Mouse (Mus musculus): ENCODE data around the gene Copz2.
"Not testable (repeated sequence)": the region's sequence is repeated elsewhere in the genome, so short reads cannot be mapped to it uniquely, and the experiment has no call there.

Gene Copz2

GRCm38 (mm10) chr11:96829403-96829812 is 20.3 kb upstream of the Copz2 start:
- DNase-seq (ENCODE audit: low spot score in 2 of 2), result peak in 1 of 2 experiments; percentile 48

GRCm38 (mm10) chr11:96829813-96830538 is 19.7 kb upstream of the Copz2 start, which contains the start of gene Nfe2l1:
Nfe2l1 (minus strand) TSS chr11:96829968.
- DNase-seq (ENCODE audit: low spot score in 2 of 2), result peak; percentile 99 to 100

DNA sequence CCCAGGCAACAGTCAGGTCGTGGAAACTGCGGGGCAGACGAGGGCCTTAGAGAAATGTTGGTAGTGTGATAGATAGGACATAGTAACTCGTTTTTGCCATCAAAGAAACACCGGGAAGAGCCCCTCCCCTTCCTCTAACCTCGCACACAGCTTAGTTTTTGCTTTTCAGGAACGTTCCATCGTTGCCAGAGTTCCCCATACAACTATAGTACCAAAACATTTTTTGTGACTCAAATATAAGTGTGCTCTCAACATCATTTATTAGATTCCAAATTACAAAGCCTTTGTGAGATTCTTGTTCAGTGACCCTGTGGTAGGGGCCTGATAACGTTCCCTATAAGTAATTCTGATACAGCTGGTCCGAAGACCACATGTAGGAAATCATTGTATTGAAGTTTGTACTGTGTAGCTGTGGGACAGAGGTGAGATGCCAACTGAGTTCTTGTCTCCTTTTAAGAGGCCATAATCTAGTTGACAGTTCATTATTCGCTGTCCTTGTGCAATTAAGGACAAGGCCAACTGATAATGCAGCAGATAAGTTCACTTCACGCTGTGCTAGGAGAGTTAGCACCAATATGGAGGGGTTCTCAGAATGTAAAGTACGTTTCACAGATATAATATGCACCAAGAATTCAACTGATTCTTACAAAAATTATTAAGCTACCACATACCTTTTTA is 19.0 kb upstream of the Copz2 start:
- no peak for DNase-seq (ENCODE audit: low spot score in 2 of 2)

GRCm38 (mm10) chr11:96831516-96831915 is 18.2 kb upstream of the Copz2 start:
- DNase-seq (ENCODE audit: low spot score in 2 of 2), result no peak

DNA sequence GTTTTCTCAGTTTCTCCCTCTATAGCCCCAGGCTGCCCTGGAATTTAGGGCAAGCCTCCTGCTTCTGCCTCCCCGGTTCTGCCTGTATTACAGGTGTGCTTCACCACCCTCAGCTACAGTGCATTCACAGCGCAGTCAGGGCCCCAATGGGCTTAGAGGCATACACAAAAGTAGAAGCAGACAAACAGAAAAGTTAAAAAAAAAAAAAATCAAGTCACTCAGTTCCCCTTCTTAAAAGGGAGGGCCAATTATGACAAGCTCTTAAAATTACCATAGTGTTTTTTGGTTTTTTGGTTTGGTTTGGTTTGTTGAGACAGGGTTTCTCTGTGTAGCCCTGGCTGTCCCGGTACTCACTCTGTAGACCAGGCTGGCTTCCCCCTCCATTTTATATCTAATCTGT is 17.1 kb upstream of the Copz2 start:
- DNase-seq (ENCODE audit: low spot score in 2 of 2), result no peak

- DNase-seq (ENCODE audit: low spot score in 2 of 2), result no peak
Measured at GRCm38 (mm10) chr11:96832973-96833372, 16.7 kb upstream of the Copz2 start.

GRCm38 (mm10) chr11:96834127-96834526 is 15.5 kb upstream of the Copz2 start:
- no peak for DNase-seq (ENCODE audit: low spot score in 2 of 2)

DNA sequence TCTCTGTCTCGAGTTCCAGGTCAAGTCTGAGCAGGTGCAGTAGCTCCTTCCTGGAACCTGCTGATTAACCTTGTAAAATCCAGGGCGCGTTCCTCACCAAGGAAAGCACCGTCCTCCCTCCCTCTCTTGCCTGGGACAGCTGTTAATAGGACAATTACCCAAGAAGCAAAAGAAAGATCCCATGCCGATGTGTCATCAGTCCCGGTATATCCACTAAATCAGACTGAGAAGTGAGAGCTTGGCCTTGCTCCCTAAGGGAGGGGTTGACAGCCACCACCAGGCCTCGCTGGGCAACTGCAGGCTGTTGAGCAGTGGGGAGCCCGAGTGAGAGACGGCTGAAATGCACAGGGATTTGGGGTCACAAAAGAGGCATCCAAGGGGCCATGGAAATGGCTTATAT is 12.4 kb upstream of the Copz2 start:
- no peak for DNase-seq (ENCODE audit: low spot score in 2 of 2)

DNA sequence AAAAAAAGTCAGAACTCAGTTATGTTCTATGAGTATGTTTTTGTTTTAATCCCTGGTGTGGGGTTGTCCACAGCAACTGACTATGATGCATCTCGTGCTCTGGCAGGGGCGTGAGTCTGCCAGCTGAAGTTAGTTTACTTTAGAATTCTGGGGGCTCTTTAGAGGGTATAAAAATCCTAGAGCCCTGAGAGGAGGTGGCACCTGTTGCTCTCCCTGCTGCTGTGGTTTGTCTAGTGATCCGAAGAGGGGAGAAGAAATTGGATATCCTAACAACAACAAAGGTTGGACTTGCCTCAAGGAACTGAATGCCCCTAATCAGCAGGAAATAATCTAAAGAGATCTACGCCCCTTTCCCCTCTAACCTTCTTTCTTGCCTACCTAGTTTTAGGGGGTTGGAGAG is 11.3 kb upstream of the Copz2 start:
- DNase-seq (ENCODE audit: low spot score in 2 of 2), result no peak

DNA sequence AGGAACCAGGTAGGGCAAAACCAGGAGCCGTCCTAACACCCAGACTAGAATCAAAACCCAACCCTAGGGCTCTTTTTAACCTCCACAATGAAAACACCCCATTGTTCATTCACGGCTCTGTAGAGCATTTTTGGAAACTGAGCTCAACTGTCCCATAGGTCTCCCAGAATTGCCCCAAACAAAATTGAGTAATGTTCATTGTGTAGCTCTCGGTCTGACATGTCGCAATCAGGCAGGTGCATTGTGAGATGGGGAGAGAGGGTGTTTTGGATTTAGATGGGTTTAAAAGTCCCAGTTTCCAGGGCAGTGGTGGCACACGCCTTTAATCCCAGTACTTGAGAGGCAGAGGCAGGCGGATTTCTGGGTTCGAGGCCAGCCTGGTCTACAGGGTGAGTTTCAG is 10.2 kb upstream of the Copz2 start:
- DNase-seq (ENCODE audit: low spot score in 2 of 2), result no peak

DNA sequence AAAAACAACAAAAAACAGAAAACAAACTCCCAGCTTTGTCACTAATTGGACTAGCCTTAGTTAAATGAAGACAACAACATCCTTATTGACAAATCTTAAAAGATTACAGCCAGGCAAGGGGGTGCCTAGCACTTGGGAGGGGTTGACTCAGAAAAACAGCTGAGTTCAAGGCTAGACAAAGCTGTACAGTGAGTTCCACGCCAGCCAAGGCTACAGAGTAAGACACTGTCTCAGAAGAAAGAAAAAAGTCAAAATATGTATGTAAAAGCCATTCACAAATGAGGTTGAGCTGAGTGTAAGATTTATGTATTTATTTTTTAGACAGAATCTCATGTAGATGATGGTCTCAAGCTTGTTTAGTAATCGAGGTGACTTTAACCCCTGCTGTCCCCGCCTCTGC is 9.8 kb upstream of the Copz2 start:
- no peak for DNase-seq (ENCODE audit: low spot score in 2 of 2)

DNA sequence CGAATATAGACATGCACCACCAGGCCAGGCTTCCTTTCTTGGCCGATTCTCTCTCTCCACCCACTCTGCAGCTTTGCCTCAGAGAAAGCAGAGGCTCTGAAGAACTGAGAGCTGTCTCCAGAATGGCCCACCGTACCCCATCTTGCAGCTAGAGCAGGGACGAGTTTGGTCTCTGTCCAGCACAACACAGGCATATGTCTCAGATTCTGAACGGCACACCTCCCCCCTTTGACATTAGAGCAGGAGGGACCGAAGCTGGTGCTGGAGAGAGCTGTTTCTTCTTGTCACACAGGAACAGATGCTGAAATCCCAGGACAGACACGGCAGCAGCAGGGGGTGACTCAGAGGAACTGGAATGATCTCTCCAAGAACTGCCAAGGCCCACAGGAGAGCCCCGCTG is 9.4 kb upstream of the Copz2 start:
- DNase-seq (ENCODE audit: low spot score in 2 of 2), result peak in 1 of 2 experiments; percentile 81

GRCm38 (mm10) chr11:96843627-96844026 is 6.0 kb upstream of the Copz2 start:
- no peak for DNase-seq (ENCODE audit: low spot score in 2 of 2)

- DNase-seq (ENCODE audit: low spot score in 2 of 2), result no peak
Measured at GRCm38 (mm10) chr11:96847240-96847639, 2.4 kb upstream of the Copz2 start.

DNA sequence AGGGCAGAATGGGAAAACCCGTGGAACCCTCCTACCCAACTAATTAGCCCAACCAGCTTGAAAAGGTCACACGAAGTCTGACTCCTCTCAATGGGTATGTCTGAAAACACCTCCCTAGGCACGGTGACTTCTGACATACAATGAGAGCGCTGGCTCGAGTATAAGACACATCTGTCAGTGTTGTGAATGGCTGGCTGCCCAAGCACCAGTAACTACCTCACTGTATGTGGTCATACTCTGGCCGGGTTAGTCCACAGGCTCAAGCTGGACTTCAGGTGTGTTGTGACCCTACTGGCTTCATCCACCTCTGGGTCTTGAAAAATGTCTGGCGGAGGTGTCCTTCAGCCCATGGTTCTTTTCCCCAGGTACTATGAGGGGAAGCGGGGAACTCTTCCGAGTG is 976 bp upstream of the Copz2 start:
- no peak for DNase-seq (ENCODE audit: low spot score in 2 of 2)

GRCm38 (mm10) chr11:96849145-96849544 is 525 bp upstream of the Copz2 start:
- DNase-seq (ENCODE audit: low spot score in 2 of 2), result not testable (repeated sequence)

DNA sequence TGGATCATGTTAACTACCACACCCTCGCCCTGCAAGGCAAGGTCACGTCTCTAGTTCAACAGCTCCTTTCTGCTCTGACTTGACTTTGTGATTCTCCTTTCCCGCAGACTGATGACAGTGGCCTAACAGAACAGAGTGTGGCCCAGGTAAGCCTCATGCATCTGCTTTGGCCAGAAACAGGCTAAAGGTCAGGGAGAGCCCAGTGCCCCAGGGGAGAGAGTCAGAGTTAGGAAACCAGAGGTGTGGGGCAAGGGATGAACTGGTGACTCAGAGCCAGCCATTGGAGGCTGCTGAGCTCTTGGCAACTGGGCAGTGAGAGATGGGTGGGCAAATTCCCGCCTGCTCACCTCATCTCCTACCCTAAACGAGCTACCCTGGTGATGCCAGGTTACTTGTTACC is 7.8 kb downstream of the Copz2 start:
- no peak for DNase-seq (ENCODE audit: low spot score in 2 of 2)

- DNase-seq (ENCODE audit: low spot score in 2 of 2), result no peak
Measured at GRCm38 (mm10) chr11:96859635-96860034, 10.0 kb downstream of the Copz2 start.

GRCm38 (mm10) chr11:96860564-96860963 is 10.9 kb downstream of the Copz2 start:
- peak in 1 of 2 experiments; percentile 77 for DNase-seq (ENCODE audit: low spot score in 2 of 2)

DNA sequence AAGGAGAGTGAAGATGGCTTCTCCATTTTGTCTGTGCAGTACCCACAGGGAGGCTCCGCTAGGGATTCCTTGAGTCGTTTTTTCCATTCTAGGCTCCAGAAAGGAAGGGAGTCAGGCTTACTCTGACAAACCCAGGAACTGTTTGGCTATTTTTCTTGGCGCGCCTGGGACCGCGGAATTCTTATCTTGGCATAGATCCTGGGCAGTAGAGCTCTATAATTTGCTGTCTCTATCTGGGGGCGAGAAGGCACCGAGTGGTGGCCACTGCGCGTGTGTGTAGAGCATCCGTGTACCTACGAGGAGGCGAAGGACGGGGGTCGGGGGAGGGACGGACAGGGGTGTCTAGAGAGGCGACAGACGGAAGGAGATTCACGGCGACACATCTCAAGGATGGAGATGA is 11.8 kb downstream of the Copz2 start:
- DNase-seq (ENCODE audit: low spot score in 2 of 2), result no peak

- DNase-seq (ENCODE audit: low spot score in 2 of 2), result peak; percentile 84 to 95
Measured at GRCm38 (mm10) chr11:96861878-96862289, 12.2 kb downstream of the Copz2 start.

GRCm38 (mm10) chr11:96862534-96862933 is 12.9 kb downstream of the Copz2 start:
- DNase-seq (ENCODE audit: low spot score in 2 of 2), result no peak

Measured in left cerebral cortex, adult 9 months (tissue).